Mouse (Mus musculus): ENCODE measurements around the gene C5ar2. TPM values are rescaled to one million over a fixed set of nuclear protein-coding genes. Genes with fewer than 3 reads are reported as not detected.

C5ar2 gene
- total and polyA plus RNA-seq, 3 experiments = 1.1 to 1.6 (median 1.4) TPM

DNA sequence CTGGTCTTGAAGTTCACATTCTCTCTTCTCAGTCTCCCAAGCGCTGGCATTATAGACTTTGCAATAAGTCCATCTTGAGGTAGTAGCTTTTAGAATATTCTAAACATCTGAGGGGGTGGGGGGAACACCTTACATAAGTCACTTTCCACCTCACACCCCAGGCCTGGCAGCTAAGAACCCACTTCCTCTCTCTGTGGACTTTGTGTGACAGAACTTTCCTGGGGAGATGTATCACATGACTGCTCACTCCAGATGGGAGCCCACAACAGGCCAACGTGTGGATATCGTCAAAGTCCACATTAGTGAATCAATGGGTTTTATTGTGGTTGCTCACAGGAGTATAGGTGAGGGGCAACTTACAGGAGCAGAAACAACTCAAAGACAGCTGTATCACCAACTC is 50.3 kb downstream of the C5ar2 start:
- H3K79me2 ChIP-seq (replicated peaks; ENCODE audit: control insufficient read depth, insufficient read depth, low read length) = no peaks in the 10 kb centered on the region
- H3K4me3 ChIP-seq = no peak overlapping the region
- H3K27ac ChIP-seq = no peak overlapping the region
- no peaks in the 10 kb centered on the region for H3K36me3 ChIP-seq (ENCODE audit: control insufficient read depth, insufficient read depth, low read length)
- H3K9ac ChIP-seq (ENCODE audit: low read depth, low read length) = no peak overlapping the region
- no peak for TF ChIP-seq EP300 (IDR thresholded peaks at IDR 0.05; ENCODE audit: insufficient read depth, low read depth, low read length)
- no peak for TF ChIP-seq CTCF (IDR thresholded peaks at IDR 0.05)
- TF ChIP-seq POLR2A (IDR thresholded peaks at IDR 0.05; ENCODE audit: insufficient read depth, low read depth, low read length) = no peak
- WGBS = 47% methylated on average over 3 of the region's 3 CpGs
- no peaks in the 10 kb centered on the region for H3K27me3 ChIP-seq (ENCODE audit: control insufficient read depth, insufficient read depth, low read length)
- no peak for DNase-seq
- intact Hi-C loops (cut with DNase I) = loop anchor here (2.0 kb wide), 1 partner anchor 133 kb away; no protein-coding TSS in a partner anchor
- peaks cover 1% of the 10 kb centered on the region; the same call in 1 of the 2 replicates for H3K4me1 ChIP-seq (ENCODE audit: control insufficient read depth, insufficient read depth, low read length)

- H3K36me3 ChIP-seq (ENCODE audit: control insufficient read depth, insufficient read depth, low read length) = no peaks in the 10 kb centered on the region
- no peak overlapping the region for H3K27ac ChIP-seq
- peaks cover 1% of the 10 kb centered on the region; the same call in 1 of the 2 replicates for H3K4me1 ChIP-seq (ENCODE audit: control insufficient read depth, insufficient read depth, low read length)
- H3K9ac ChIP-seq (ENCODE audit: low read depth, low read length) = no peak overlapping the region
- H3K79me2 ChIP-seq (replicated peaks; ENCODE audit: control insufficient read depth, insufficient read depth, low read length) = no peaks in the 10 kb centered on the region
- intact Hi-C loops (cut with DNase I) = loop anchor here (1.0 to 2.0 kb wide), 2 partner anchors 71 to 134 kb away; no protein-coding TSS in a partner anchor
- WGBS = 17% methylated on average over 5 of the region's 5 CpGs
- H3K4me3 ChIP-seq = no peak overlapping the region
- peak; percentile 69 to 82 for DNase-seq
- TF ChIP-seq CTCF (IDR thresholded peaks at IDR 0.05) (peak; percentile 73), POLR2A (IDR thresholded peaks at IDR 0.05; ENCODE audit: insufficient read depth, low read depth, low read length) (no peak), EP300 (IDR thresholded peaks at IDR 0.05; ENCODE audit: insufficient read depth, low read depth, low read length) (0 out of 2 replicates have a peak, but pooled peaks have one; percentile 16)
- no peaks in the 10 kb centered on the region for H3K27me3 ChIP-seq (ENCODE audit: control insufficient read depth, insufficient read depth, low read length)
Measured at GRCm38 (mm10) chr7:16192315-16192714, 51.6 kb downstream of the C5ar2 start.

GRCm38 (mm10) chr7:16187494-16187893 is 56.5 kb downstream of the C5ar2 start:
- no peak for DNase-seq
- no peak overlapping the region for H3K9ac ChIP-seq (ENCODE audit: low read depth, low read length)
- 73% methylated on average over 8 of the region's 8 CpGs for WGBS
- H3K36me3 ChIP-seq (ENCODE audit: control insufficient read depth, insufficient read depth, low read length) = no peaks in the 10 kb centered on the region
- no peak overlapping the region for H3K27ac ChIP-seq
- no peak overlapping the region for H3K4me3 ChIP-seq
- H3K4me1 ChIP-seq (ENCODE audit: control insufficient read depth, insufficient read depth, low read length) = peaks cover 1% of the 10 kb centered on the region; the same call in 1 of the 2 replicates
- no peaks in the 10 kb centered on the region for H3K27me3 ChIP-seq (ENCODE audit: control insufficient read depth, insufficient read depth, low read length)
- H3K79me2 ChIP-seq (replicated peaks; ENCODE audit: control insufficient read depth, insufficient read depth, low read length) = no peaks in the 10 kb centered on the region
- intact Hi-C loops (cut with DNase I) = loop anchor here (5.0 kb wide), 1 partner anchor 40 kb away; no protein-coding TSS in a partner anchor
- TF ChIP-seq EP300 (IDR thresholded peaks at IDR 0.05; ENCODE audit: insufficient read depth, low read depth, low read length) = no peak
- TF ChIP-seq CTCF (IDR thresholded peaks at IDR 0.05) = no peak
- no peak for TF ChIP-seq POLR2A (IDR thresholded peaks at IDR 0.05; ENCODE audit: insufficient read depth, low read depth, low read length)

Other genes starting within 250 kb of the C5ar2 start
- 1 to 10 TPM; 5.8 to 7.5 TPM for gene Bicra, start 196.2 kb downstream of the C5ar2 start, total RNA-seq (2021)
- 5.9 and 8.4 TPM in 2 replicates for gene Bicra, start 196.2 kb downstream of the C5ar2 start, polyA plus RNA-seq (2012; rRNA removed)
- not detected for gene Zfp541, start 182.3 kb downstream of the C5ar2 start, total RNA-seq (2021)
- 0.02 and 0.03 TPM in 2 replicates for gene Zfp541, start 182.3 kb downstream of the C5ar2 start, polyA plus RNA-seq (2012; rRNA removed)
- gene Napa, start 145.7 kb downstream of the C5ar2 start, total RNA-seq (2021) = 10 to 100 TPM; 74.0 to 95.3 TPM
- 147 and 165 TPM in 2 replicates for gene Napa, start 145.7 kb downstream of the C5ar2 start, polyA plus RNA-seq (2012; rRNA removed)
- 10 to 100 TPM; 17.8 to 20.6 TPM for gene Kptn, start 124.3 kb downstream of the C5ar2 start, total RNA-seq (2021)
- gene Kptn, start 124.3 kb downstream of the C5ar2 start, polyA plus RNA-seq (2012; rRNA removed) = 38.3 and 45.2 TPM in 2 replicates
- gene Slc8a2, start 114.3 kb downstream of the C5ar2 start, total RNA-seq (2021) = under 1 TPM; 0.50 to 0.84 TPM
- 0.61 and 0.96 TPM in 2 replicates for gene Slc8a2, start 114.3 kb downstream of the C5ar2 start, polyA plus RNA-seq (2012; rRNA removed)
- gene Meis3, start 69.1 kb downstream of the C5ar2 start, total RNA-seq (2021) = 1 to 10 TPM; 4.3 to 4.6 TPM
- gene Meis3, start 69.1 kb downstream of the C5ar2 start, polyA plus RNA-seq (2012; rRNA removed) = 7.4 and 8.7 TPM in 2 replicates
- gene Dhx34, start 22.1 kb downstream of the C5ar2 start, total RNA-seq (2021) = 1 to 10 TPM; 6.1 to 8.9 TPM
- 13.2 and 15.8 TPM in 2 replicates for gene Dhx34, start 22.1 kb downstream of the C5ar2 start, polyA plus RNA-seq (2012; rRNA removed)
- 1 to 10 TPM; 7.9 to 8.1 TPM for gene C5ar1, start 15.4 kb upstream of the C5ar2 start, total RNA-seq (2021)
- 10.0 TPM in 2 replicates for gene C5ar1, start 15.4 kb upstream of the C5ar2 start, polyA plus RNA-seq (2012; rRNA removed)
- gene Inafm1, start 29.5 kb upstream of the C5ar2 start, total RNA-seq (2021) = 10 to 100 TPM; 15.4 to 17.4 TPM
- 12.8 and 16.3 TPM in 2 replicates for gene Inafm1, start 29.5 kb upstream of the C5ar2 start, polyA plus RNA-seq (2012; rRNA removed)
- 10 to 100 TPM; 33.1 to 46.7 TPM for gene Ccdc9, start 42.6 kb upstream of the C5ar2 start, total RNA-seq (2021)
- gene Ccdc9, start 42.6 kb upstream of the C5ar2 start, polyA plus RNA-seq (2012; rRNA removed) = 21.8 and 22.1 TPM in 2 replicates
- 1 to 10 TPM; 2.1 to 3.2 TPM for gene Bbc3, start 64.2 kb upstream of the C5ar2 start, total RNA-seq (2021)
- gene Bbc3, start 64.2 kb upstream of the C5ar2 start, polyA plus RNA-seq (2012; rRNA removed) = 2.4 and 3.3 TPM in 2 replicates
- 10 to 100 TPM; 33.0 to 36.1 TPM for gene Sae1, start 143.7 kb upstream of the C5ar2 start, total RNA-seq (2021)
- 23.4 and 45.3 TPM in 2 replicates for gene Sae1, start 143.7 kb upstream of the C5ar2 start, polyA plus RNA-seq (2012; rRNA removed)
- gene Zc3h4, start 156.8 kb upstream of the C5ar2 start, total RNA-seq (2021) = 10 to 100 TPM; 27.7 to 32.4 TPM
- 17.7 and 17.8 TPM in 2 replicates for gene Zc3h4, start 156.8 kb upstream of the C5ar2 start, polyA plus RNA-seq (2012; rRNA removed)
- 10 to 100 TPM; 82.9 to 88.2 TPM for gene Tmem160, start 208.6 kb upstream of the C5ar2 start, total RNA-seq (2021)
- gene Tmem160, start 208.6 kb upstream of the C5ar2 start, polyA plus RNA-seq (2012; rRNA removed) = 109 and 140 TPM in 2 replicates
- gene Npas1, start 233.6 kb upstream of the C5ar2 start, total RNA-seq (2021) = not detected
- not detected in 2 replicates for gene Npas1, start 233.6 kb upstream of the C5ar2 start, polyA plus RNA-seq (2012; rRNA removed)

Measured in heart, adult 2 months (tissue).